Mouse (Mus musculus) limb, embryonic 15.5 days (tissue): ENCODE results near the gene Mthfd1. TPM values are rescaled to one million over a fixed set of nuclear protein-coding genes. Genes with fewer than 3 reads are reported as not detected.

ENCODE experiments used
- ATAC-seq: fragments of 200-750 bp; cut with Nextera tagmentation; 2 replicates; pipeline ENCODE4 v1.8.0; 2017; ENCODE audit warnings: low read depth, moderate TSS enrichment; ENCODE audit not compliant: insufficient number of reproducible peaks, low FRiP score, low TSS enrichment
- H3K27ac ChIP-seq: fragments of 300-500 bp; sonication (generic); 2 replicates; pipeline ENCODE4 v1.5.1; 2015; ENCODE audit warnings: moderate library complexity, mild to moderate bottlenecking, inconsistent platforms
- H3K27me3 ChIP-seq: fragments of 300-500 bp; sonication (generic); 2 replicates; pipeline ENCODE4 v1.6.1; 2015; ENCODE audit warnings: inconsistent platforms
- H3K36me3 ChIP-seq: fragments of 300-500 bp; sonication (generic); 2 replicates; pipeline ENCODE4 v1.6.1; 2015; ENCODE audit warnings: inconsistent platforms
- H3K4me1 ChIP-seq: fragments of 300-500 bp; sonication (generic); 2 replicates; pipeline ENCODE4 v1.6.1; 2015; ENCODE audit warnings: inconsistent platforms
- H3K4me2 ChIP-seq: fragments of 300-500 bp; sonication (generic); 2 replicates; pipeline ENCODE4 v1.6.1; 2015; ENCODE audit warnings: mild to moderate bottlenecking, inconsistent platforms
- H3K4me3 ChIP-seq: fragments of 300-500 bp; sonication (generic); 2 replicates; pipeline ENCODE4 v1.5.1; 2015; ENCODE audit warnings: mild to moderate bottlenecking, inconsistent platforms
- H3K9ac ChIP-seq: fragments of 300-500 bp; sonication (generic); 2 replicates; pipeline ENCODE4 v1.6.1; 2015; ENCODE audit warnings: inconsistent platforms
- H3K9me3 ChIP-seq: fragments of 300-500 bp; sonication (generic); 2 replicates; pipeline ENCODE4 v1.6.1; 2016; ENCODE audit warnings: inconsistent platforms
- WGBS: fragments of 180-500 bp; shearing (Covaris S2); methylation state at CpG from one replicate; pipeline ENCODE4 v1.1.7; 2015; 5-methylcytosine and 5-hydroxymethylcytosine counted together
- polyA plus RNA-seq: library from polyadenylated mRNA; unstranded; fragments of >200 nt; fragmentation: Nextera tagmentation; extraction: Ambion mirVana; gene quantifications from 2 replicates; pipeline ENCODE4 v1.2.1, GENCODE M21; 2015

Mthfd1 gene
- polyA plus RNA-seq, 1 experiment from 2014 or later: 57.8 TPM

DNA sequence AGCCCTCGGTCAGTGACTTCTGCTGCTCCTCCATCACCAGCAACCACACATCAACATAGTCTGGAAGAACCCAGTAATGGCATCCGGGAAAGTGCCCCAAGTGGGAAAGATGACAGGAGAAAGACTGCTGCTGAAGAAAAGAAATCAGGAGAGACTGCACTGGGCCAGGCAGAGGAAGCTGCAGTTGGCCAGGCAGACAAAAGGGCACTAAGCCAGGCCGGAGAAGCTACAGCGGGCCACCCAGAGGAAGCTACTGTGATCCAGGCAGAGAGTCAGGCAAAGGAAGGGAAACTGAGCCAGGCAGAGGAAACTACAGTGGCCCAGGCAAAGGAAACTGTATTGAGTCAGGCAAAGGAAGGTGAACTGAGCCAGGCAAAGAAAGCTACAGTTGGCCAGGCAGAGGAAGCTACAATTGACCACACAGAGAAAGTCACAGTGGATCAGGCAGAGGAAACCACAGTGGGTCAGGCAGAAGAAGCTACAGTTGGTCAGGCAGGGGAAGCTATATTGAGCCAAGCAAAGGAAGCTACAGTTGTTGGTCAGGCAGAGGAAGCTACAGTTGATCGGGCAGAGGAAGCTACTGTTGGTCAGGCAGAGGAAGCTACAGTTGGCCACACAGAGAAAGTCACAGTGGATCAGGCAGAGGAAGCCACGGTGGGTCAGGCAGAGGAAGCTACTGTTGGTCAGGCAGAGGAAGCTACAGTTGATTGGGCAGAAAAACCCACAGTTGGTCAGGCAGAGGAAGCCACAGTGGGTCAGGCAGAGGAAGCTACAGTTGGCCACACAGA lies 73.7 kb downstream of the Mthfd1 start:
- ATAC-seq: no peak
- Histone ChIP-seq H3K4me3 (no peak overlapping the region), H3K36me3 (peaks cover 4% of the 10 kb centered on the region; the same call in 1 of the 2 replicates), H3K9ac (no peak overlapping the region), H3K27ac (no peak overlapping the region), H3K4me1 (peaks cover 11% of the 10 kb centered on the region), H3K9me3 (no peaks in the 10 kb centered on the region), H3K4me2 (no peak overlapping the region), H3K27me3 (no peaks in the 10 kb centered on the region)
- WGBS: 86% methylated on average over 6 of the region's 6 CpGs

DNA sequence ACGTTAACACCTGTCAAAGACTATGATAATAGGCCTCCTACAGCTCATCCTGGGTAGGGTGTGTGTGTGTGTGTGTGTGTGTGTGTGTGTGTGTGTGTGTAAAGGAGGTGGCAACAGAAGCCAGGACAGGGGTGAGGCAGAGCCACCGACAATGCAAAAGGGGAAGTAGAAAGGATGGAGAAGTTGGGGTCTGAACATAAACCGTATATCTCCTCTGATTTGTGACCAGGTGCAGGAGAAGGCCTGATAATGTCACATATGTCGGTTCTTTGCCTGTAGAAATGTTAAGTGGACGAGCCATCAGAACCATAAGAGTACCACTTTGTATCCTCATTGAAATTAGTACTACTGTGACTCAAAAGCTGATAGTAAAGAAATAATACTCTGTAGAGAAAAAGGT lies 78.6 kb downstream of the Mthfd1 start:
- H3K4me2 ChIP-seq: no peak overlapping the region
- ATAC-seq: no peak
- no peak overlapping the region for H3K9ac ChIP-seq
- H3K27ac ChIP-seq: no peak overlapping the region
- H3K4me1 ChIP-seq: no peaks in the 10 kb centered on the region
- no peaks in the 10 kb centered on the region for H3K9me3 ChIP-seq
- no peaks in the 10 kb centered on the region for H3K36me3 ChIP-seq
- no peaks in the 10 kb centered on the region for H3K27me3 ChIP-seq
- H3K4me3 ChIP-seq: no peak overlapping the region
- WGBS: 89% methylated on average over 5 of the region's 5 CpGs

DNA sequence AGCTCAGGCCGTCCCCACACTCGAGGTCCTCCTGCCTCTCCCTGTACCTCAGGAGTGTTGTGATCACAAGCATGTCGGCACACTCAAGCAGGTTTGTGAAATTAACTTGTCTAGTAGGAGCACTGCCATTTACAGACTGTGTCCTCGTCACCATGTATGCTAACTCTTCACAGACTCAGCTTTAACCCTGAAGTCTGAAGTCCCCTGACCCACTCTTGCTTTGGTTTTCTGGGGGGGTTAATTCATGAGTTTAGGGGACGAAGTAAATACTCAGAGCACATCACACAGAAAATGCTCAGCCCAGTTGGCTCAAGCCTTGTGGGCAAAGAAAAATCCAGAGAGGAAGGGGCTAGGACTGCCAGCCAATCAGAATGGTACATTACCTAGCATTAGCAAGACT lies 80.5 kb downstream of the Mthfd1 start:
- Histone ChIP-seq H3K4me1 (no peaks in the 10 kb centered on the region), H3K36me3 (no peaks in the 10 kb centered on the region), H3K27me3 (no peaks in the 10 kb centered on the region), H3K4me2 (no peak overlapping the region), H3K9ac (no peak overlapping the region), H3K9me3 (no peaks in the 10 kb centered on the region), H3K4me3 (no peak overlapping the region), H3K27ac (no peak overlapping the region)
- ATAC-seq: no peak
- 81% methylated on average over 5 of the region's 5 CpGs for WGBS

DNA sequence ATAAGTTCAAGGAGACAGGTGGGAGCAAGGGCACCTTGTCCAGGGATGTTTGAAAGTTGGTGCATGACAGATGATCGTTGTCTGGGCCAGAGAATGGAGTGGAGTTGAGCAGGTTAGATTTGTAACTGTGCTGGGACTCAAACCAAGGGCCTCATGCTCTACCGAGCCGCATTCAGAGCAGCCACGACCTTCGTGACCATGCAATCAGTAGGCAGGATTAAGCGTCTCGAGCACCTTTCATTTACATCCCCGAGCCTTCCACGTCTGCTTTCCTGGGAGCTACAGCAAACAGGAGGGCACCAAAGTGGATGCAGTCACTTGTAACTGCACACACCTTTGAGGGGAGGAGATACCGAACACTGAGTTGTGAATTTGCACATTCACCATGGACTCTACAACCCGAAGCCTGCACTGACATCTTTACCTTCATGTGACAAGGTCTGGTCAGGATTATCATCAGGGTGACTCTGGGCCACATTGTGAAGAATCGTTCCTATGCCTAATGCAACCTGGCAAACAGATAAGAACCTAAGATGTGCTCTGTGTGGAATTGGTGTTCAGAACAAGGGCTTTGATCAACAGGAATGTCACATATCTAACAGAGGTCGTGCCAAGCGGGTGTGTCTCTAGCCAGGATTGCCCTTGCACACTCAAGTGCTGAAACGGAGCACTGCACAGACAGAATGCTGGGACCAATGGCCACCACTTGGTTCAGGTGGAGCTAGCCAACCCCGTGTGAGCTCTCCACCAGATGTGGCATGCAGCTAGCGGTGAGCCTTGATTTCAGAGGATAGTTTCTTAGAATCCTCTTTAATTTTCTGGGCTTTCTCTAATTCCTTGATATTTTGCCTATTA lies 81.2 kb downstream of the Mthfd1 start:
- Histone ChIP-seq H3K9me3 (no peaks in the 10 kb centered on the region), H3K9ac (no peak overlapping the region), H3K4me3 (no peak overlapping the region), H3K27me3 (no peaks in the 10 kb centered on the region), H3K36me3 (no peaks in the 10 kb centered on the region), H3K4me2 (no peak overlapping the region), H3K4me1 (no peaks in the 10 kb centered on the region), H3K27ac (no peak overlapping the region)
- 80% methylated on average over 17 of the region's 17 CpGs for WGBS
- no peak for ATAC-seq

DNA sequence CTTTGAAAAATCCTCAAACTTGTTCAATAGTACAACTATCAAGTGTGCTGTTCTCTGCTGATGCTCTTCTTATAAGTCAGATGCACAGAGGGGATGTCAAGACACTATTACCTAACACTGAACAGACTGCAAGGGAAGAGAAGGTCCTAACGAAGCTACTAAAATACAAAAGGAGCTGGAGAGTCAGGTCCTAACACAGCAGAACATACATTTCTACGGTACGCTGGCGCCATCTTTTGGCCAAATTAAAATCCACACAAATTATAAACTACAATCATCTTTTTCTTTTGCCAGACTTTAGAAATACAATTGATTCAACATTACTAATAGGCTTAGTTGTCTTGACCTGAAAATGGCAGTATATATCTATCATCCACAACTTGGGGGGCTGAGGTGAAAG lies 86.0 kb downstream of the Mthfd1 start:
- no peak overlapping the region for H3K27ac ChIP-seq
- no peaks in the 10 kb centered on the region for H3K27me3 ChIP-seq
- WGBS: 8% methylated on average over 4 of the region's 4 CpGs
- H3K36me3 ChIP-seq: no peaks in the 10 kb centered on the region
- H3K9ac ChIP-seq: no peak overlapping the region
- no peaks in the 10 kb centered on the region for H3K4me1 ChIP-seq
- H3K9me3 ChIP-seq: no peaks in the 10 kb centered on the region
- H3K4me3 ChIP-seq: no peak overlapping the region
- no peak overlapping the region for H3K4me2 ChIP-seq
- no peak for ATAC-seq

DNA sequence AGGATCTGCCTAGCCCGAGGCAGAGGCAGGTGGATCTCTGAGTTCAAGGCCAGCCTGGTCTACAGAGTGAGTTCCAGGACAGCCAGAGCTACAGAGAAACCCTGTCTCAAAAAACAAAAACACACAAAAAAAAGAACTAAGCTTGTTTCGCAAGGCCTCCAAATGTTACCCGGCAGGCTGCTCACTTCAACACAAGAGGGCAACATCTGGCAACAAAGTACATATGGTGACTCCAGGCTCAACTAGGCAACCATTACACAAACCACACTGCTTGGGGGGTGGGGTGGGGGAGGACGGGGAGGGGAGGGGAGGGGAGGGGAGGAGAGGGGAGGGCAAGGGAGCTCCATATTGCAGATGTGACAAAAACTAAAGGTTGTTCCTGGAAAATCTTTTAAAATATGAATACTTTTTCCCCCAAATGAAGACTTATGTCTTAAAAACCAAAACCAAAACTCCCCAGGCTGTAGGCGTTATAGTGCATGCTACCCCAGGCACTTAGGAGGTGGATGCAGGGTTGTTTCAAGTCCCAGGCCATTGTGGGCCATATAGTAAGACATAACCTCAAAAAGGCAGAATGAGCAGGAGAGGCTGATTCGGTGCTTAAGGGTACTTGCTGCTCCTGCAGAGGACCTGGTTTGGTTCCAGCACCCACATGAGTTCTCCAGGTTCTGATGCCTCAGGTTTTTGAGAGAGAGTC lies 90.8 kb downstream of the Mthfd1 start:
- Histone ChIP-seq H3K9me3 (no peaks in the 10 kb centered on the region), H3K4me2 (no peak overlapping the region), H3K27ac (no peak overlapping the region), H3K27me3 (no peaks in the 10 kb centered on the region), H3K36me3 (peaks cover 22% of the 10 kb centered on the region), H3K4me3 (no peak overlapping the region), H3K4me1 (no peaks in the 10 kb centered on the region), H3K9ac (no peak overlapping the region)
- 77% methylated on average over 5 of the region's 6 CpGs for WGBS
- no peak for ATAC-seq

DNA sequence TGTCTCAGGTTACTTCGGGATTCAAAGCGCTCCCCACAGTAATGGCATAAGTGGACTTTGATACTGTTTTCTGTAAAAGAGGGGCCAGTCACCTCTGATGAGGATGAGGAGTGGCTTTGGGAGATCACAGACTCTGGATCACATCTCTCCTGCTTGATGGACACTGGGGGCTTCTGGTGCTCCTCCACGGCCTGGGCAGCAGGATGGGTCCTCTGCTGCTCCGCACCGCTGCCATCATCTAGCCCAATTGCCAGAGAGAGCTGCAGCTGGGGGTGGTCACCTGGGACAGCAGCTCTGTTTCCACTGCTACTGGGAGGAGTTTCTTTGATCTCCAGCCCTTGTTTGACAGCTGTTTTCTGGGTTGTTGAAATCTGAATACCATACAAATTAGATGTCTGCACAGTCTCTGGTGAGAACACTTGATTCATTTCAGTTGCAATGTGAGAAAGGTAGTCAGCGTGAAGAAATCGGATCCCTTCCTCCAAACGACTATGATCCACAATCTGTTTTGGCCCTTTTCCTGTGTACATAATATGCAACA lies 94.7 kb downstream of the Mthfd1 start:
- Histone ChIP-seq H3K4me2 (no peak overlapping the region), H3K36me3 (peaks cover 40% of the 10 kb centered on the region), H3K9ac (no peak overlapping the region), H3K9me3 (no peaks in the 10 kb centered on the region), H3K27ac (no peak overlapping the region), H3K27me3 (no peaks in the 10 kb centered on the region), H3K4me1 (no peaks in the 10 kb centered on the region), H3K4me3 (no peak overlapping the region)
- 69% methylated on average over 8 of the region's 8 CpGs for WGBS
- ATAC-seq: no peak

DNA sequence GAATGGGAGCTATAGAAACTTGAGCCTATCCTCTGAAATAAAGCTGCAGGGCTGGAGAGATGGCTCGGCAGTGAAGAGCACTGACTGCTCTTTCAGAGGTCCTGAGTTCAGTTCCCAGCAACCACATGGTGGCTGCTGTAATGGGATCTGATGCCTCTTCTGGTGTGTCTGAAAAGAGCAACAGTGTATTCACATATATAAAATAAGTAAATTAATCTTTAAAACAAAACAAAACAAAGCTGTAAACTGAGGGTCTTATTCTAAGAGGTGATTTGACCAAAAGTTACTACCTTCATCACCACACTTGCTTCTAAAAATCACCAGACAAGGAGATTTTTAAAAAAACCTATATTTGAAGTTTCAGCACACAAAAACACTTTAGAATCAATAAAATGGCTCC lies 105.8 kb downstream of the Mthfd1 start:
- Histone ChIP-seq H3K27ac (no peak overlapping the region), H3K4me2 (no peak overlapping the region), H3K4me1 (peaks cover 4% of the 10 kb centered on the region), H3K27me3 (no peaks in the 10 kb centered on the region), H3K4me3 (no peak overlapping the region), H3K36me3 (peaks cover 8% of the 10 kb centered on the region), H3K9ac (no peak overlapping the region), H3K9me3 (no peaks in the 10 kb centered on the region)
- WGBS: 64% methylated on average over 1 of the region's 1 CpGs
- no peak for ATAC-seq

DNA sequence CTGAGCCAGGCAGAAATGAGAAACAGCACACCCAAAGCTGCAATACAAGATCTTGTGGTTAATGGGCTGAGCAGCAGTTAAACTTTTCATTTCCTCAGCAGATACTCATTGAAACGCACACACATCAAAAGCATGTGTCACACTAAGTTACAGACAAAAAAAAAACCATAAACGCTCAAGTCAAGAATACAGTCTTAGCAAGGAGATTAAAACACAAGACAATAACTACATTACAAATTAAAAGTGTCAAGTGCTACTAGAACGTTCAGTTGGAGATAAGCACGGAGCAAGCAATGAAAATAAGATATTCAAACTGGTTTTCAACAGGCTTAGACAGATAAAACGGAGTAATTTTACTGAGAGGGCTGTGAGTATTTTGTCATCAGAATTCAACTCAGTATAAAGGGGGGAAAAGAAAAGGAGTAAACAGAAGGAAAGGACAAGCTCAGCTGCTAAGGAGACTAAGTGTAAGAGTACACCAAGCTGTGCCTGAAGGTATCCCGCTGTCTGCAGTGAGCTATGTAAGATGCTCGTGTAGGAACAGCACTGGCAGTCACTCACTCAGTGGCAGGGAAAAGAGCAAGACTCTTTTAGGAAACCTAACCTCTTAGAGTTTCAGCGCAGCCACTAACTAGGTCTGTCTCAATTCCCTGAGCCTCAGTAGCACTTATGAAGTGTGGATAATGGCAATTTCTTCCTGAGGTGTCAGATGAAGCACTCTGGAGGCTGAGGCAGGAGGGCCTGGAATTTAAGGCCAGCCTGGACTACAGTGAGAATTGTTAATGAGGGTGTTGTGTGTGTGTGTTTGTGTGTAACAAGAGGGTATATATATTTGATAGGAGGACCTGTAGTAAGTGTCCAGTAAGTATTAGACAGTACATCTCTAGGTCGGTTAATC lies 106.6 kb downstream of the Mthfd1 start:
- no peak overlapping the region for H3K4me2 ChIP-seq
- no peak overlapping the region for H3K9ac ChIP-seq
- H3K36me3 ChIP-seq: peaks cover 8% of the 10 kb centered on the region
- no peak overlapping the region for H3K4me3 ChIP-seq
- no peaks in the 10 kb centered on the region for H3K9me3 ChIP-seq
- WGBS: 44% methylated on average over 9 of the region's 9 CpGs
- no peak for ATAC-seq
- no peaks in the 10 kb centered on the region for H3K27me3 ChIP-seq
- H3K4me1 ChIP-seq: peaks cover 7% of the 10 kb centered on the region
- H3K27ac ChIP-seq: peak overlapping the region; percentile 57; the same call in 1 of the 2 replicates

DNA sequence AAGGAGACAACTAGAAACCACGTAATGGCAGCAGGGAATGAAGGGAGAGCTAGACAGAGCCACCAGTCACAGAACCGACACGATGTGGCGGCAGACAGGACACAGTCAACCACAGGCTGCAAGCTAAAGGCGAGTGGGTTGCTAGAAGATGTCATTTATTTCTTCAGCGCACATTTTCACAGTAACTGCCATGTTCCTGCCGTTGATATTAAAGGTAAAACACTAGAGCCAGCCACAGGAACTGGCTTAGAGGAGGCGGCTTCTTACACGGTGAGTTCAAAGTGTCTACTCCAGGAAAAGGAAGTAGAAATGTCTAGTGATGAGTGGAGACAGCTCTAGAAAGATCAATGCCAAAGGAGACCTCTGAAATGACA lies 107.2 kb downstream of the Mthfd1 start:
- no peaks in the 10 kb centered on the region for H3K9me3 ChIP-seq
- H3K4me1 ChIP-seq: peaks cover 13% of the 10 kb centered on the region
- H3K27me3 ChIP-seq: no peaks in the 10 kb centered on the region
- ATAC-seq: no peak
- WGBS: 70% methylated on average over 9 of the region's 9 CpGs
- no peak overlapping the region for H3K4me2 ChIP-seq
- no peak overlapping the region for H3K27ac ChIP-seq
- H3K9ac ChIP-seq: no peak overlapping the region
- H3K4me3 ChIP-seq: no peak overlapping the region
- peaks cover 5% of the 10 kb centered on the region for H3K36me3 ChIP-seq

DNA sequence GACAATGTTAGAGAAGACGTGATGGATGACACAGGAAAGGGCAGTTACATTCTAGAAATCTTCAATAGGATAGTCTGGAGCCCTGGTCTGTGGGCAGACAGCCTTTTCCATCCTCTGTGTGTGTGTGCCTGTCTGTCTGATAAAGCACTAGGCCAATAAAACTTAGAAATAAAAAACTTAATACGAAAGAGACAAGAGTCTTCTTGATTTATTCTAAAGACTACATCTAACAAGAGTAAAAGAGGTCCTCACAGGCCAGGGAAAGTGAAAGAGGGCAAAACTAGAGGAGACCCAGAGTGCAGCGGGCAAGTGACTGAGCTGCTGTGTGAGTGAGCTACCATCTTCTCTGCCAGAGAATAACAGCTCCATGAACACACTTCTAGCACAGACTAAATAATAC lies 111.2 kb downstream of the Mthfd1 start:
- peaks cover 3% of the 10 kb centered on the region for H3K36me3 ChIP-seq
- H3K9ac ChIP-seq: no peak overlapping the region
- no peak overlapping the region for H3K4me2 ChIP-seq
- H3K27ac ChIP-seq: no peak overlapping the region
- no peak for ATAC-seq
- WGBS: 77% methylated on average over 3 of the region's 3 CpGs
- peaks cover 27% of the 10 kb centered on the region for H3K4me1 ChIP-seq
- H3K9me3 ChIP-seq: no peaks in the 10 kb centered on the region
- H3K4me3 ChIP-seq: no peak overlapping the region
- H3K27me3 ChIP-seq: no peaks in the 10 kb centered on the region
